Mouse (Mus musculus) thymus, adult 2 months (tissue): ENCODE measurements around the gene Dxo. TPM values are rescaled to one million over a fixed set of nuclear protein-coding genes. Genes with fewer than 3 reads are reported as not detected.

Source experiments
- DNase-seq: peaks from one replicate; pipeline ENCODE4 v3.0.0; 2021
- H3K27ac ChIP-seq: fragments of 200-500 bp; 2 replicates; pipeline ENCODE4 v1.5.1; 2012; ENCODE audit warnings: low read length, control low read depth; ENCODE audit not compliant: control insufficient read depth, insufficient read depth
- H3K27me3 ChIP-seq: fragments of 200-500 bp; 2 replicates; pipeline ENCODE4 v1.6.1; 2012; ENCODE audit warnings: mild to moderate bottlenecking, low read length, moderate library complexity, mixed read lengths; ENCODE audit not compliant: control insufficient read depth, insufficient read depth
- H3K36me3 ChIP-seq: fragments of 200-500 bp; 2 replicates; pipeline ENCODE4 v1.6.1; 2012; ENCODE audit warnings: mild to moderate bottlenecking, low read length, moderate library complexity; ENCODE audit not compliant: control insufficient read depth, insufficient read depth
- H3K4me1 ChIP-seq: fragments of 200-500 bp; replicated peaks from 2 replicates; pipeline ENCODE4 v1.6.1; 2012; ENCODE audit warnings: low read length; ENCODE audit not compliant: control insufficient read depth, insufficient read depth
- H3K4me3 ChIP-seq: fragments of 200-500 bp; 2 replicates; pipeline ENCODE4 v1.5.1; 2012; ENCODE audit warnings: mild to moderate bottlenecking, low read length, control low read depth, moderate library complexity; ENCODE audit not compliant: control insufficient read depth, insufficient read depth
- CTCF ChIP-seq: fragments of 200-500 bp; IDR thresholded peaks from 2 replicates; pipeline ENCODE4 v1.5.1; 2012; ENCODE audit warnings: mild to moderate bottlenecking, control low read depth, low read length, moderate library complexity, borderline replicate concordance; ENCODE audit not compliant: control insufficient read depth, poor library complexity, insufficient read depth; ENCODE audit errors: extremely low read depth
- POLR2A ChIP-seq: fragments of 200-500 bp; IDR thresholded peaks from 2 replicates; pipeline ENCODE4 v1.6.1; 2012; ENCODE audit warnings: mild to moderate bottlenecking, low read length, control low read depth, moderate library complexity; ENCODE audit not compliant: control insufficient read depth, poor library complexity, insufficient read depth; ENCODE audit errors: extremely low read depth
- WGBS: fragments of 180-500 bp; shearing (Covaris S2); methylation state at CpG from one replicate; pipeline ENCODE4 v1.1.7; 2018; 5-methylcytosine and 5-hydroxymethylcytosine counted together
- polyA plus RNA-seq: library from polyadenylated mRNA; depleted of rRNA; stranded (reverse); fragments of >200 nt; gene quantifications from 2 replicates; pipeline ENCODE4 v1.2.3, GENCODE M21; 2012

Gene Dxo
- polyA plus RNA-seq, 1 experiment = 115 TPM

DNA sequence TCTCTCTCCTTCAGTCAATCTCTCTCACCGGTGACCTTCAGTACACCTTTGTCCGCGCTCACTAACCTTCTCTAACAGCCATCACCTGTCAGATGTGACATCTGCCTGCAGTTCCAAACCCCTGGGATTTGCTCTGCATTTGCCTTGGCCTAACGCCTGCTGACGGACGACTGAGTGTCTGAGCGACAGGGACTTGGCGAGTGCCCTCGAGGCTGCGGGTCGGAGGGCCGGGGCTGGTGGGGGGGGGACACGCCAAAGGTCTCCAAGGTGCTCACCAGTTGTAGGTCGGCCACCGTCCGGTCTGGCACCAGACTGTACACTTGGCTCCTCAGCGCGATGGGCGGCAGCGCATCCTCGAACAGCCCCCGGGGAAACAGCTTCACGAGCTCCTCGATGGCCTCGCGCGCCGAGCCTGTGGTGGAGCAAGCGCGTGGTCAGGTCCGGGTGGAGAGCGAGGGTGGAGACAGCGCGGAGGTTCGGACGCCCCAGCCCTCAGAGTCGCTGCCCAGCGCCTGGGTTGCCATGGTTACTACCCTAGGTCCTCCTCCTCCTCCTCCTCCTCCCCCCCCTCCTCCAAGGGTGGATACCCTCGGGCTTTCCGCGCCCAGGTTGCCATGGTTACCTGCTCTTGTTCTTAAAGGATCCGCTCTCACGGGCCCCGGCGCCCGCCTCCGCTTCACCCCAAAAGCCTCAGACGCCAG lies 514 bp upstream of the Dxo start:
- TF ChIP-seq POLR2A (no peak), CTCF (no peak)
- DNase-seq = no peak
- Histone ChIP-seq H3K4me1 (peaks cover 15% of the 10 kb centered on the region), H3K36me3 (peaks cover 10% of the 10 kb centered on the region), H3K27ac (no peak overlapping the region), H3K4me3 (peak overlapping the region; percentile 51), H3K27me3 (no peaks in the 10 kb centered on the region)
- 7% methylated on average over 48 of the region's 48 CpGs for WGBS

DNA sequence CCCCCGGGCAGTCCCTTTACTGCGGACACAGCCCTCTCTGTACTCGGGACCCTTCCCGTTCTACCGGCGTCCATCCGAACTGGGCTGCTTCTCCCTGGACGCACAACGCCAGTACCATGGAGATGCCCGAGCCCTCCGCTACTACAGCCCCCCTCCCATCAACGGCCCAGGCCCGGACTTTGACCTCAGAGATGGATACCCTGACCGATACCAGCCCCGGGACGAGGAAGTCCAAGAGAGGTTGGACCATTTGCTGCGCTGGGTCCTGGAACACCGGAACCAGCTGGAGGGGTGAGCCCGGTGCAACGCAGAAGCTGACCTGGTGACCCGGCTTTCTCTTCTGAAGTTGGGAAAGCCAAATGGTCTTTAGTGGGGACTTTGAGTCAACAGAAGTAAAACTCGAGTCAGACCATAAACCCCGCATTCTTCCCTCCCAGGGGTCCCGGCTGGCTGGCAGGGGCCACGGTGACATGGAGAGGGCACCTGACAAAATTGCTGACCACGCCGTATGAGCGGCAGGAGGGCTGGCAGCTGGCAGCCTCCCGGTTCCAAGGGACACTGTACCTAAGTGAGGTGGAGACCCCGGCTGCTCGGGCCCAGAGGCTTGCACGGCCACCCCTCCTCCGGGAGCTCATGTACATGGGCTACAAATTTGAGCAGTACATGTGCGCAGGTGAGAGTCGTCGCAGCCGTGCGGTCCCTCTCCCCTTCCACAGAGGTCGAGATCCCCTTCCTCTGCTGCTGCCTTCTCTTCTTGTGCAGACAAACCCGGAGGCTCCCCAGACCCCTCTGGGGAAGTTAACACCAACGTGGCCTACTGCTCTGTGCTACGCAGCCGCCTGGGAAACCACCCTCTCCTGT lies 875 bp downstream of the Dxo start:
- WGBS = 46% methylated on average over 43 of the region's 43 CpGs
- Histone ChIP-seq H3K27me3 (no peaks in the 10 kb centered on the region), H3K36me3 (peaks cover 15% of the 10 kb centered on the region), H3K4me1 (peaks cover 15% of the 10 kb centered on the region), H3K4me3 (peak overlapping the region; percentile 51), H3K27ac (no peak overlapping the region)
- no peak for TF ChIP-seq POLR2A
- no peak for TF ChIP-seq CTCF
- DNase-seq = peak; percentile 18

DNA sequence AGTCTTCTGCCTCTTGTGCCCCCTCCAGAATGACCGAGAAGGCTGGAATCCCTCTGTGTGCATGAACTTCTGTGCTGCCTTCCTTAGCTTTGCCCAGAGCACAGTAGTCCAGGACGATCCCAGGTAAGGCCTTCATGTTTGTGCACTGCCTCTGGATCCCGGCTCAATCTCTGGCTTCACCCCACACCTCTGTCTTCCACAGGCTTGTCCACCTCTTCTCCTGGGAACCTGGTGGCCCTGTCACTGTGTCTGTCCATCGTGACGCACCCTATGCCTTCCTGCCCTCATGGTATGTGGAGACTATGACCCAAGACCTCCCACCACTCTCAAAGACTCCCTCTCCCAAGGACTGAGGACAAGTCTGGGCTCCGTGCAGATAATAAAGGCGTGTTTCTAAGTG lies 2.0 kb downstream of the Dxo start:
- Histone ChIP-seq H3K4me3 (no peak overlapping the region), H3K27me3 (no peaks in the 10 kb centered on the region), H3K4me1 (peaks cover 15% of the 10 kb centered on the region), H3K36me3 (peaks cover 21% of the 10 kb centered on the region), H3K27ac (no peak overlapping the region)
- TF ChIP-seq CTCF (no peak), POLR2A (no peak)
- WGBS = 93% methylated on average over 7 of the region's 7 CpGs
- DNase-seq = no peak

DNA sequence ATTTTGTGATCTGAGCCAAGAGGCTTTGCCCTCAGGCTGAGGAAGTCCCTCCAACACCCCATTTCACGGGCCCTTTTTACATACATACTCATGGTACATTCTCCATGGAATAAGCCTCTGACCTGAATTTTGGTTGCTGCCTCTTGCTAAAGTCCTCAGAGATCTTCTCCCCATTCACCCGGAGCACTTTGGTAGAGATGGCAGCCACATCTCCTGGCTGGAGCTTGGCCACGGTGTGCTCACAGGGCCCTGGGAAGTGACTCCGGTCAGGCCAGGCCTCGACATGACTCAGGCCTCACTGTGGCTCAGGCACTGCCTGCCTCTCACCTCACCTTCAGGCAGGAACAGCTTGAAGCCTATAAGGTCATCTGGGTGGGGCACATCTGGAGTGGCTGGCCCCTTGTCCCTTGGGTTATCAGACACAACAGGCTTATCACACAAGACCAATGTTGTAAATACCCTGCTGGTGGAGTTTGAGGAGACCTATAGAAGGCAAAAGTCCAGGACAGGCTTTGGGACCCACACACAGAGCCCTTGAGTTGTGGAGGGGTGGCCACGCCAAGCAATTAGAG lies 4.0 kb downstream of the Dxo start:
- 91% methylated on average over 6 of the region's 6 CpGs for WGBS
- Histone ChIP-seq H3K27me3 (no peaks in the 10 kb centered on the region), H3K27ac (no peak overlapping the region), H3K4me3 (no peak overlapping the region), H3K4me1 (peaks cover 15% of the 10 kb centered on the region), H3K36me3 (peaks cover 34% of the 10 kb centered on the region)
- DNase-seq = no peak
- TF ChIP-seq CTCF (no peak), POLR2A (no peak)

DNA sequence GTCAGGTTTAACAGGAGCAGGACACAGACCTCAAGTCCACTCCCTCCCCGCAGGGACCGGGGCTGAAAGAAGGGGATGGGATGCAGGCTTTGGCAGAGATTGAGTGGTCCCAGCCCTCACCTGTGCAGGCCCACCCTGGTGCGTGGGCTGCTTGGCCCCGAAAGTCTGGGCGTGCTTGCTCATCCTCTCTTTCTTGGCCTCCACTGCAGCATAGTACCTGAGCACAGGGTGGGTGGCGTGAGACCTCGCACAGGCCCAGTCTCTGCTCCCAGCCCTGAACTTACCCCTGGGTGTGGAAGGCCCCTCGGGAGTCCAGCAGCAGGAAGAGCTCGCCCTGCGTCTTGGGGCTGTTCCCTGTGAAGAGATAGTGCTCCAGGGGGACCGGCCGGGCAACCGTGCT lies 8.1 kb downstream of the Dxo start:
- Histone ChIP-seq H3K4me3 (no peak overlapping the region), H3K4me1 (peaks cover 4% of the 10 kb centered on the region), H3K27ac (no peak overlapping the region), H3K36me3 (peaks cover 32% of the 10 kb centered on the region), H3K27me3 (no peaks in the 10 kb centered on the region)
- DNase-seq = no peak
- WGBS = 95% methylated on average over 13 of the region's 13 CpGs
- TF ChIP-seq POLR2A (no peak), CTCF (no peak)

DNA sequence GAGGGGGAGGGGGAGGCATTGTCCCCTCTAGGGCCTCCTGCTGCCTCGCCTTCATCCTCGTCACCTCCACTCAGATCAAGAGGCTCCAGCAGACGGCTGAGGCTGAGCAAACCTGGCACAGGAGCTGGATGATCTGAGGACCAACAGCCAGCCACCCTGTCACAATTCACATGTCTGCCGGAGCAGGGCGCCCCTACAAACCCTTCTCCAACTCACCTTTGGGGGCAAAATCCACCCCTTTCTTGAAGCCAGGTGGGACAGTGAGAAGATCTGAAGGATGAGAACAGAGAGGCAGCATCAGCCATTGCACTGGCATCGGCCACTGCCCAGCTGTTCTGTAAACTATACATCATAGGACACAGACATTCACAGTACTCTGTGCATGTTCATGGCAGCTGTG lies 10.4 kb downstream of the Dxo start:
- H3K36me3 ChIP-seq = peaks cover 23% of the 10 kb centered on the region
- DNase-seq = no peak
- over 99% methylated on average over 6 of the region's 6 CpGs for WGBS

More for the DNA sequence above, 10.4 kb downstream of the Dxo start:
- H3K27me3 ChIP-seq = no peaks in the 10 kb centered on the region
- H3K27ac ChIP-seq = no peak overlapping the region
- TF ChIP-seq POLR2A (no peak), CTCF (no peak)
- no peak overlapping the region for H3K4me3 ChIP-seq
- H3K4me1 ChIP-seq = peaks cover 11% of the 10 kb centered on the region
